Mouse (Mus musculus): Measurements from ENCODE around the gene Epo. TPM values are rescaled to one million over a fixed set of nuclear protein-coding genes. Genes with fewer than 3 reads are reported as not detected.

Epo gene
- polyA plus RNA-seq, 2 experiments from 2014 or later, result not detected

GRCm38 (mm10) chr5:137472252-137472904 lies 60.7 kb downstream of the Epo start:
- ATAC-seq, result no peak

GRCm38 (mm10) chr5:137466946-137467345 lies 66.1 kb downstream of the Epo start:
- no peak for ATAC-seq

GRCm38 (mm10) chr5:137465049-137465448 lies 68.0 kb downstream of the Epo start:
- no peak for ATAC-seq

GRCm38 (mm10) chr5:137455866-137456591 lies 77.0 kb downstream of the Epo start:
- no peak for ATAC-seq

GRCm38 (mm10) chr5:137455206-137455605 lies 77.8 kb downstream of the Epo start:
- ATAC-seq, result no peak

- ATAC-seq, result no peak
Measured at GRCm38 (mm10) chr5:137445536-137445935, 87.5 kb downstream of the Epo start.

- ATAC-seq, result no peak
Measured at GRCm38 (mm10) chr5:137440216-137440855, 92.7 kb downstream of the Epo start.

- ATAC-seq, result no peak
Measured at GRCm38 (mm10) chr5:137433889-137434288, 99.2 kb downstream of the Epo start.

Other genes starting within 250 kb of the Epo start
- under 1 TPM in 1 of 2 experiments, not detected in 1; 0.16 TPM for gene Ache, start 245.7 kb downstream of the Epo start, polyA plus RNA-seq (2017; shearing (Covaris generic))
- 1 to 10 TPM in 1 of 2 experiments, under 1 TPM in 1; 0.65 to 1.3 TPM for gene Ufsp1, start 238.6 kb downstream of the Epo start, polyA plus RNA-seq (2017; shearing (Covaris generic))
- 10 to 100 TPM; 60.2 to 63.7 TPM for gene Srrt, start 225.6 kb downstream of the Epo start, polyA plus RNA-seq (2017; shearing (Covaris generic))
- 1 to 10 TPM; 1.0 to 1.7 TPM for gene Trip6, start 218.8 kb downstream of the Epo start, polyA plus RNA-seq (2017; shearing (Covaris generic))
- 10 to 100 TPM in 1 of 2 experiments, 1 to 10 TPM in 1; 9.2 to 16.7 TPM for gene Slc12a9, start 199.6 kb downstream of the Epo start, polyA plus RNA-seq (2017; shearing (Covaris generic))
- not detected for gene Ephb4, start 183.1 kb downstream of the Epo start, polyA plus RNA-seq (2017; shearing (Covaris generic))
- gene Zan, start 56.2 kb downstream of the Epo start, polyA plus RNA-seq (2017; shearing (Covaris generic)), result under 1 TPM; 0.27 to 0.39 TPM
- 10 to 100 TPM; 44.2 to 57.4 TPM for gene Pop7, start 30.7 kb downstream of the Epo start, polyA plus RNA-seq (2017; shearing (Covaris generic))
- 10 to 100 TPM; 35.6 to 36.1 TPM for gene Gigyf1, start 14.7 kb downstream of the Epo start, polyA plus RNA-seq (2017; shearing (Covaris generic))
- gene Gnb2, start 268 bp upstream of the Epo start, polyA plus RNA-seq (2017; shearing (Covaris generic)), result 10 to 100 TPM; 36.8 to 66.7 TPM
- not detected for gene Actl6b, start 20.3 kb upstream of the Epo start, polyA plus RNA-seq (2017; shearing (Covaris generic))
- 1 to 10 TPM in 1 of 2 experiments, not detected in 1; 1.6 TPM for gene Tfr2, start 36.6 kb upstream of the Epo start, polyA plus RNA-seq (2017; shearing (Covaris generic))
- 10 to 100 TPM; 27.3 to 28.8 TPM for gene Mospd3, start 67.8 kb upstream of the Epo start, polyA plus RNA-seq (2017; shearing (Covaris generic))
- gene Pcolce, start 80.5 kb upstream of the Epo start, polyA plus RNA-seq (2017; shearing (Covaris generic)), result 1 to 10 TPM in 1 of 2 experiments, not detected in 1; 1.4 TPM
- under 1 TPM; 0.46 to 0.49 TPM for gene Fbxo24, start 95.8 kb upstream of the Epo start, polyA plus RNA-seq (2017; shearing (Covaris generic))
- gene Lrch4, start 95.9 kb upstream of the Epo start, polyA plus RNA-seq (2017; shearing (Covaris generic)), result 10 to 100 TPM; 46.5 to 81.2 TPM
- gene Gm20605, start 95.9 kb upstream of the Epo start, polyA plus RNA-seq (2017; shearing (Covaris generic)), result 10 to 100 TPM; 11.5 to 15.5 TPM
- 10 to 100 TPM; 43.0 to 46.6 TPM for gene Sap25, start 108.1 kb upstream of the Epo start, polyA plus RNA-seq (2017; shearing (Covaris generic))
- gene Irs3, start 112.5 kb upstream of the Epo start, polyA plus RNA-seq (2017; shearing (Covaris generic)), result not detected
- gene Agfg2, start 151.5 kb upstream of the Epo start, polyA plus RNA-seq (2017; shearing (Covaris generic)), result 10 to 100 TPM; 14.3 to 15.7 TPM
- gene Nyap1, start 208.4 kb upstream of the Epo start, polyA plus RNA-seq (2017; shearing (Covaris generic)), result under 1 TPM in 1 of 2 experiments, not detected in 1; 0.11 TPM
- 10 to 100 TPM; 49.6 to 62.4 TPM for gene Tsc22d4, start 212.5 kb upstream of the Epo start, polyA plus RNA-seq (2017; shearing (Covaris generic))
- 1 to 10 TPM; 6.9 to 7.0 TPM for gene Ppp1r35, start 245.6 kb upstream of the Epo start, polyA plus RNA-seq (2017; shearing (Covaris generic))